Mouse (Mus musculus) liver, embryonic 11.5 days (tissue): ENCODE measurements at regions not wholly inside any gene's neighbourhood (a gene's known extent, or its start where the extent isn't known, plus 50 kb on each side); places are given as distances from the start of the nearest gene placed in this dataset.
A peak's percentile ranks its signal among the peaks of the same experiment; 100 is the strongest.

Experiments
- ATAC-seq: fragments of 200-750 bp; cut with Nextera tagmentation; replicated peaks from 2 replicates; pipeline ENCODE4 v1.8.0; 2017; ENCODE audit warnings: moderate number of reproducible peaks, mild to moderate bottlenecking, moderate TSS enrichment, moderate library complexity; ENCODE audit not compliant: low FRiP score
- DNase-seq: peaks from one replicate; pipeline ENCODE4 v3.0.0-alpha.2; 2017; ENCODE audit warnings: low spot score
- H3K27ac ChIP-seq: fragments of 300-500 bp; sonication (generic); 2 replicates; pipeline ENCODE4 v1.5.1; 2014; ENCODE audit warnings: mild to moderate bottlenecking, low read depth, low read length, control low read depth
- H3K27me3 ChIP-seq: fragments of 300-500 bp; sonication (generic); replicated peaks from 2 replicates; pipeline ENCODE4 v1.6.1; 2014; ENCODE audit warnings: low read length, mixed read lengths; ENCODE audit not compliant: control insufficient read depth, insufficient read depth
- H3K36me3 ChIP-seq: fragments of 300-500 bp; sonication (generic); 2 replicates; pipeline ENCODE4 v1.6.1; 2014; ENCODE audit warnings: mild to moderate bottlenecking, low read length, moderate library complexity, mixed read lengths; ENCODE audit not compliant: control insufficient read depth, insufficient read depth
- H3K4me1 ChIP-seq: fragments of 300-500 bp; sonication (generic); replicated peaks from 2 replicates; pipeline ENCODE4 v1.6.1; 2014; ENCODE audit warnings: low read length, mixed read lengths; ENCODE audit not compliant: control insufficient read depth, insufficient read depth
- H3K4me2 ChIP-seq: fragments of 300-500 bp; sonication (generic); 2 replicates; pipeline ENCODE4 v1.6.1; 2014; ENCODE audit warnings: mild to moderate bottlenecking, control low read depth, moderate library complexity
- H3K4me3 ChIP-seq: fragments of 300-500 bp; sonication (generic); 2 replicates; pipeline ENCODE4 v1.5.1; 2014; ENCODE audit warnings: low read depth, low read length, control low read depth
- H3K9ac ChIP-seq: fragments of 300-500 bp; sonication (generic); 2 replicates; pipeline ENCODE4 v1.6.1; 2014; ENCODE audit warnings: low read depth, low read length, control low read depth
- H3K9me3 ChIP-seq: fragments of 300-500 bp; sonication (generic); 2 replicates; pipeline ENCODE4 v1.6.1; 2016; ENCODE audit warnings: low read length, inconsistent platforms, mixed read lengths; ENCODE audit not compliant: control insufficient read depth
- WGBS: fragments of 180-500 bp; shearing (Covaris S2); extraction: QIAGEN DNeasy Blood & Tissue Kit; methylation state at CpG from one replicate; pipeline ENCODE4 v1.1.7; 2014; 5-methylcytosine and 5-hydroxymethylcytosine counted together

DNA sequence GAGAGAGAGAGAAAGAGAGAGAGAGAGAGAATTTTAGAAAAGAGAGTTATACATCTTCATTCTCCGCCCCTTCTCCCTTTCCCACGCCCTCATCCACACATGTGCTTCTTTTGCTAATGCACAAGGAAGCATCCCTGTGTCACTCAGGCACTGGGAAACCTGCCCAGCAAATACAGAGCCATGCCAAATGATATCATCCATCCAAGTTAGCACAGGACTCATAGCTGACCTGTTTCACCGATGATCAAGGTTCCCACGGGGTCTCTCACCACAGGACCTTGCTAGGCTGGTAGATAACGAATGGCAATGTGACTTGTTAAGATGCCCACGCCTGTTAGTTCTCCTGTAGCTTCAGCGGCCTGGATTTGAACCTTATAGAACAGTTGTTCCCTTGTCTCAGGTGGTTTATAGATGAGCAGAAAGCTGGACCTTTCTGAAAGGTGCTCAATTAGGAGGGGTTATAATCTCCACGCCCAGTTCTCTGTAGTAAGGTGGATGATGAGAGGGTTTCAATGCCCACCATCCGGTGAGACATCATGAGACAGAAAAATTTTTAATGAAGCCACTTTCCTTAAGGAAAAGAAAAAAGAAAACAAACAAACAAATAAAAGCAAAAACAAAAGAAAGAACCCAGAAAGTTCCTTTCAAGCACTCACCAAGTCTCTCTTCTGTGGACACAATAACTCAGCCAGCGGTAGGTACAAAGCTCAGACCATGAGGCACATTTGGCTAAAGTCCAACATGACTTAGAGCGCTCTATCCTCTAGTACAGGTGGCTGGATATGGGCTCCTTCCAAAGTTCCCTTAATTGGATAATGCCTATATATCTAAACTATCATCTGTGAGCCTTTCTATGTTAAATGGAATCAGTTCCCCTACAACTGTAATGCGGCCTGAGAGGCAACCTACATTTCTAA is 57.1 kb upstream of the Bmp2k start:
- no peak for ATAC-seq
- 0 out of 2 replicates have a peak overlapping the region, but pooled peaks have one; percentile 8 for H3K4me2 ChIP-seq

DNA sequence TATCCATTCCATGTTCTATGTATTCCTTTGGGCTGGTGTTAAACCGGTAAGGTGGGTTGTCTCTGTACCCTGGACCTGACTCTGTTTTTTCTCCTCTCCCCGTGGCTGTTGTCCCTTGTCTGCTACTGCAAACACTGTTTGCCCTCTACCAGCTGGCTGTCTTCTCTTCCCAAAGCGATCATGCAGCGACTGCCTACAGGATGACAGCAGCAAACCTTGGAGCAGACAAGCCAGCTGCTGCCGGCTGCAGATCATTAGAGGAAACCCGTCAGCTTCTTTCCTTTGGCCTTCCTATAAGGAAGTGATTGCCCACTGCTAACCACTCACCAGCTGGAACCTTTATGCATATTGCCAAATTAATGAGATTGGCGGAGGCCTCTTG is 56.4 kb upstream of the Bmp2k start:
- no peaks in the 10 kb centered on the region for H3K27me3 ChIP-seq
- H3K4me1 ChIP-seq: peaks cover 34% of the 10 kb centered on the region
- 42% methylated on average over 7 of the region's 7 CpGs for WGBS
- DNase-seq: no peak
- no peaks in the 10 kb centered on the region for H3K9me3 ChIP-seq
- H3K27ac ChIP-seq: 0 out of 2 replicates have a peak overlapping the region, but pooled peaks have one; percentile 21
- ATAC-seq: 0 out of 2 replicates have a peak, but pooled peaks have one; percentile 38
- H3K36me3 ChIP-seq: no peaks in the 10 kb centered on the region
- H3K9ac ChIP-seq: no peak overlapping the region
- H3K4me3 ChIP-seq: no peak overlapping the region
- H3K4me2 ChIP-seq: no peak overlapping the region

More for the DNA sequence above, 57.1 kb upstream of the Bmp2k start:
- WGBS: 75% methylated on average over 12 of the region's 12 CpGs
- Histone ChIP-seq H3K27ac (no peak overlapping the region; the same call in 1 of the 2 replicates), H3K4me3 (no peak overlapping the region), H3K9me3 (no peaks in the 10 kb centered on the region), H3K4me1 (peaks cover 34% of the 10 kb centered on the region), H3K27me3 (no peaks in the 10 kb centered on the region), H3K9ac (no peak overlapping the region), H3K36me3 (no peaks in the 10 kb centered on the region)
- no peak for DNase-seq

DNA sequence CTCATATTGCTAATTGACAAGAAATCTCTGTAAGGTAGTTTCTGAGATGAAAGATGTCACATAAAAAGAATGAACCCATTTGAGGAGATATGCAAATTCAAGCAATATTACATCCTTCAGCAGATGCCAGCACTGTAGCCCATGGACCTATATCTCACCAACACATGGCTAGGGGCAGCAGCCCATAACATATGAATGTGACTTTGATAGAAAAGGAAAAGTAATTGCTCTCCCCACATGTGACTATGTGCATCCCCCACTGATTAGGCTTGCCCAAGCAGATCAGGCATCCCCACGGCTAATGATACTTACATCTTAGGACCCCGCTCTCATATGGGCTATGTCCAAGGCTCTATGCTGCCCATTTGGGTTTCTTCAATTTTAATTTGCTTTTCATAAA is 56.0 kb upstream of the Bmp2k start:
- Histone ChIP-seq H3K4me3 (no peak overlapping the region), H3K9ac (no peak overlapping the region), H3K36me3 (no peaks in the 10 kb centered on the region), H3K9me3 (no peaks in the 10 kb centered on the region), H3K27ac (no peak overlapping the region), H3K4me2 (no peak overlapping the region), H3K27me3 (no peaks in the 10 kb centered on the region), H3K4me1 (peaks cover 34% of the 10 kb centered on the region)
- WGBS: 90% methylated on average over 2 of the region's 2 CpGs
- ATAC-seq (no peak), DNase-seq (no peak)
